Mouse (Mus musculus) liver, adult 2 months (tissue): ENCODE measurements around the gene Atp11a.

ENCODE experiments used
- CTCF ChIP-seq: fragments of 200-500 bp; IDR thresholded peaks from 2 replicates; pipeline ENCODE4 v1.5.1; 2011; ENCODE audit warnings: low read depth, low read length, control low read depth
- POLR2A ChIP-seq: fragments of 200-500 bp; IDR thresholded peaks from 2 replicates; pipeline ENCODE4 v1.6.1; 2011; ENCODE audit warnings: low read length, control low read depth; ENCODE audit not compliant: insufficient read depth; ENCODE audit errors: extremely low read depth

- no peak for TF ChIP-seq POLR2A
- TF ChIP-seq CTCF: no peak
These were observed 3.8 kb upstream of the Atp11a start for GRCm38 (mm10) chr8:12753054-12753453.
